Mouse (Mus musculus) G1E (cell line): ENCODE measurements at regions not wholly inside any gene's neighbourhood (a gene's known extent, or its start where the extent isn't known, plus 50 kb on each side); places are given as distances from the start of the nearest gene placed in this dataset.
"Not testable (repeated sequence)": the region's sequence is repeated elsewhere in the genome, so short reads cannot be mapped to it uniquely, and the experiment has no call there.

Experiments
- ATAC-seq: 2 replicates; pipeline ENCODE4 v1.8.0; 2016; ENCODE audit warnings: mild to moderate bottlenecking; ENCODE audit not compliant: insufficient number of reproducible peaks, poor library complexity, low FRiP score, severe bottlenecking; ENCODE audit errors: extremely low read depth
- DNase-seq: peaks from one replicate; pipeline ENCODE4 v3.0.0; 2012; ENCODE audit warnings: low spot score
- H3K27me3 ChIP-seq: 2 replicates; pipeline ENCODE4 v1.6.1; 2012; ENCODE audit warnings: mild to moderate bottlenecking, low read length, inconsistent platforms; ENCODE audit not compliant: insufficient read depth
- H3K36me3 ChIP-seq: replicated peaks from 2 replicates; pipeline ENCODE3; 2012; ENCODE audit warnings: mild to moderate bottlenecking, inconsistent platforms
- H3K4me1 ChIP-seq: 2 replicates; pipeline ENCODE4 v1.6.1; 2012; ENCODE audit warnings: low read depth, low read length, inconsistent platforms, mixed read lengths; ENCODE audit not compliant: insufficient read depth
- H3K4me3 ChIP-seq: 2 replicates; pipeline ENCODE4 v1.5.1; 2012; ENCODE audit warnings: low read depth, mild to moderate bottlenecking, inconsistent platforms, low read length, moderate library complexity, mixed read lengths
- H3K9me3 ChIP-seq: replicated peaks from 2 replicates; pipeline ENCODE4 v1.6.1; 2012; ENCODE audit warnings: inconsistent platforms
- CTCF ChIP-seq: IDR thresholded peaks from 2 replicates; pipeline ENCODE4 v1.5.1; 2012; ENCODE audit warnings: low read depth, low read length, inconsistent platforms, mixed read lengths
- GATA1 ChIP-seq: IDR thresholded peaks from 2 replicates; pipeline ENCODE4 v1.6.1; 2012; ENCODE audit warnings: borderline replicate concordance, low read length, inconsistent platforms, mixed read lengths
- GATA2 ChIP-seq: IDR thresholded peaks from 2 replicates; pipeline ENCODE4 v1.6.1; 2012; ENCODE audit warnings: low read depth, low read length, inconsistent platforms, borderline replicate concordance
- POLR2AphosphoS5 ChIP-seq: IDR thresholded peaks from 2 replicates; pipeline ENCODE4 v1.6.1; 2012; ENCODE audit warnings: low read depth, low read length, inconsistent platforms; ENCODE audit not compliant: insufficient replicate concordance
- TAL1 ChIP-seq: conservative IDR thresholded peaks from 2 replicates; pipeline ENCODE4 v1.6.1; 2012; ENCODE audit warnings: low read depth, low read length, inconsistent platforms, mixed read lengths

- 0 out of 2 replicates have a peak, but pooled peaks cover 3% of the 10 kb centered on the region for H3K9me3 ChIP-seq
- TF ChIP-seq TAL1 = no peak
- TF ChIP-seq POLR2AphosphoS5 = no peak
- TF ChIP-seq CTCF = no peak
- TF ChIP-seq GATA2 = no peak
- no peak for TF ChIP-seq GATA1
- H3K27me3 ChIP-seq = no peaks in the 10 kb centered on the region
- no peaks in the 10 kb centered on the region for H3K4me1 ChIP-seq
- H3K36me3 ChIP-seq = no peaks in the 10 kb centered on the region
- DNase-seq (no peak), ATAC-seq (no peak)
- H3K4me3 ChIP-seq = no peak overlapping the region
These were observed 346.7 kb downstream of the Samd5 start for GRCm38 (mm10) chr10:9328324-9328723.

- not testable (repeated sequence) for H3K27me3 ChIP-seq, H3K4me3 ChIP-seq, DNase-seq, H3K4me1 ChIP-seq, H3K36me3 ChIP-seq, H3K9me3 ChIP-seq, ATAC-seq
These were observed 347.1 kb downstream of the Samd5 start for GRCm38 (mm10) chr10:9327881-9328280.

GRCm38 (mm10) chr10:9312326-9312725 is 362.7 kb downstream of the Samd5 start:
- H3K9me3 ChIP-seq = peaks cover 4% of the 10 kb centered on the region
- H3K4me1 ChIP-seq = no peaks in the 10 kb centered on the region
- TF ChIP-seq GATA1 (no peak), POLR2AphosphoS5 (no peak), CTCF (no peak), TAL1 (no peak), GATA2 (no peak)
- H3K27me3 ChIP-seq = no peaks in the 10 kb centered on the region
- DNase-seq = no peak
- no peaks in the 10 kb centered on the region for H3K36me3 ChIP-seq
- H3K4me3 ChIP-seq = no peak overlapping the region
- no peak for ATAC-seq

GRCm38 (mm10) chr10:9310346-9310745 is 364.7 kb downstream of the Samd5 start:
- TF ChIP-seq POLR2AphosphoS5 = no peak
- H3K27me3 ChIP-seq = no peaks in the 10 kb centered on the region

GRCm38 (mm10) chr10:9296055-9296454 is 379.0 kb downstream of the Samd5 start:
- ATAC-seq (no peak), DNase-seq (no peak)
- no peak overlapping the region for H3K4me3 ChIP-seq
- no peaks in the 10 kb centered on the region for H3K4me1 ChIP-seq
- no peaks in the 10 kb centered on the region for H3K36me3 ChIP-seq
- no peaks in the 10 kb centered on the region for H3K27me3 ChIP-seq
- TF ChIP-seq TAL1 (no peak), CTCF (no peak), GATA2 (no peak), POLR2AphosphoS5 (no peak), GATA1 (no peak)
- H3K9me3 ChIP-seq = no peaks in the 10 kb centered on the region

More at GRCm38 (mm10) chr10:9310346-9310745, 364.7 kb downstream of the Samd5 start:
- no peak for DNase-seq
- ATAC-seq = no peak
- Histone ChIP-seq H3K4me1 (no peaks in the 10 kb centered on the region), H3K4me3 (no peak overlapping the region), H3K36me3 (no peaks in the 10 kb centered on the region), H3K9me3 (peaks cover 4% of the 10 kb centered on the region)

- Histone ChIP-seq H3K4me3 (no peak overlapping the region), H3K9me3 (no peaks in the 10 kb centered on the region), H3K27me3 (no peaks in the 10 kb centered on the region), H3K4me1 (no peaks in the 10 kb centered on the region), H3K36me3 (no peaks in the 10 kb centered on the region)
- ATAC-seq (no peak), DNase-seq (no peak)
- TF ChIP-seq POLR2AphosphoS5 (no peak), GATA1 (no peak), TAL1 (no peak), GATA2 (no peak), CTCF (no peak)
These were observed 379.7 kb downstream of the Samd5 start for GRCm38 (mm10) chr10:9295269-9295668.

GRCm38 (mm10) chr10:9294620-9295019 is 380.4 kb downstream of the Samd5 start:
- Histone ChIP-seq H3K36me3 (no peaks in the 10 kb centered on the region), H3K27me3 (no peaks in the 10 kb centered on the region)
- TF ChIP-seq POLR2AphosphoS5 (no peak), CTCF (no peak), TAL1 (no peak), GATA1 (no peak), GATA2 (no peak)

More at GRCm38 (mm10) chr10:9294620-9295019, 380.4 kb downstream of the Samd5 start:
- no peaks in the 10 kb centered on the region for H3K9me3 ChIP-seq
- no peaks in the 10 kb centered on the region for H3K4me1 ChIP-seq
- DNase-seq (no peak), ATAC-seq (no peak)
- H3K4me3 ChIP-seq = no peak overlapping the region
